Mouse (Mus musculus) urinary bladder, postnatal 4 days (tissue): Measurements from ENCODE around the gene Gm42878.
A peak's percentile ranks its signal among the peaks of the same experiment; 100 is the strongest.

ENCODE experiments used
- DNase-seq, 2 experiments: peaks; one replicate each; pipeline ENCODE4 v3.0.0; 2021 to 2022; ENCODE audit warnings: low spot score in 2 of 2

Gene Gm42878

GRCm38 (mm10) chr5:121544910-121545792 is at the start of gene Gm42878, which contains the start of gene Adam1a:
TSS of gene Gm42878 (minus strand) at chr5:121545482.
TSS of gene Adam1a (minus strand) at chr5:121545482.
- DNase-seq = peak in 1 of 2 experiments; percentile 59

DNA sequence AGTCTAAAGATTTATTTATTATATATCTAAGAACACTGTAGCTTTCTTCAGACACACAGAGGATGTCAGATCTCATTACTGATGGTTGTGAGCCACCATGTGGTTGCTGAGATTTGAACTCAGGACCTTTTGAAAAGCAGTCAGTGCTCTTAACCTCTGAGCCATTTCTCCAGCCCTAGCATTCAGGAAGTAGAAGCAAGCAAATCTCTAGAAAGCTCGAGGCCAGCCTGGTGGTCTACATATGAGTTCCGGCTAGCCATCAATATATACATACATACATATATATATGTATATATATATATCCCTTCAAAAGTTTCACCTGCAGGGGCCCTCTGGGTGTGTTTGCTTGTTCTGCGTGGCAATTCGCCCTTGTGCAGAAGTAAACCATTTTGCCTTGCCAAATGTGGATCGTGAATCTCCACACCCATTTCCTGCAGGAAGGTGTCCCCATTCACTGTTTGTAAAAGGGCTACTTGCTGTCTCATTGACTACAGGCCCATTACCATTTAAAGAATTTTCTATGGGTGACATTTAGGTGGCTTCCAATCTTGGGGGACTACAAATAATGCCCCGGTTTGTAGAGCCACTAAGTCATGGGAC is 49.5 kb upstream of the Gm42878 start:
- no peak for DNase-seq

DNA sequence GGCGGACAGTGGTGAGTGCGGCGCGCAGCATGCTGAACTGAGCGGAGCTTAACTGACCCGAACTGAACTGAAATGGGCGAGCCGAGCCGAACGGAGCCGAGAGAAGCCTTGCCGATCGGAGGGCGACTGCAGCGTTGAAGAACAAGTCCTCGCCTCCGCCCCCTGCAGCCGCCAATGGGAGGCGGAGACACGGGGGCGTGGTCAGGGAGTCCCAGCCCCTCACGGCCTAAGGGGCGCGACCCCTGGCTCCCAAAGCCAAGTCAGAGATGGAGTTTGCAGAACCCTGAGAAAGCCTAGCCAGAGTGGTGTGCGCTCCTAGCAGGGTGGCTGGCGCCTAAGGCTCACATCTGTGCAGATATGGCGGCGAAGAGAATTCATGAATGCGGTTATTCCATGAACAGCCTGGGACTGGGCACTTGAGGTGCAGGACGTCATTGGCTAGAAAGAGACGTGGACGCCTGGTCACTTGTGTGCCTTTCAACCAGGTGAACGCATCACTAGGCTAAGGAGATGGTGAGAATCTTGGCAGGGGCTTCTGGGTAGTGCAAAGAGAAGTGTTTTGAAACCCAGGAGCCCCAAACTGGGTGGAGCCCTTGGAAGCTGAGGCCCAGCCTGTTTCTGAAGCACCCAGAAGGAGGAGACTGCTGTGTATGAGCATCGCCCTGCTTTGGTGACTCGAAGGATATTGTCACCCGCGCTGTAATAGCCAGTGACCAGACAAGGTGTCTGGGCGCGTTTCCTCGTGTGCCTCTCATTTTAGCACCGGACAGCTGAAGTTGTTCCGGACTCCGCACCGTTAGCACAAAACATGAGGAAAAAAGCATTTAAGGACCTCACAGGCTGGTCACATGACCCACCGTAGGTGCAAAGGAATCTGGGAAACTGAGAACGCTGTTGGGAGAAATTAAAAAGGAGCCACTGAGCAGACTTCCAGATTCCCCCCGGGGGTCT is 48.4 kb upstream of the Gm42878 start, which contains the start of gene Aldh2:
Gene Aldh2, minus strand, starts transcription at position 374 of the 951 bp plus-strand sequence.
- DNase-seq = peak; percentile 85 to 87

DNA sequence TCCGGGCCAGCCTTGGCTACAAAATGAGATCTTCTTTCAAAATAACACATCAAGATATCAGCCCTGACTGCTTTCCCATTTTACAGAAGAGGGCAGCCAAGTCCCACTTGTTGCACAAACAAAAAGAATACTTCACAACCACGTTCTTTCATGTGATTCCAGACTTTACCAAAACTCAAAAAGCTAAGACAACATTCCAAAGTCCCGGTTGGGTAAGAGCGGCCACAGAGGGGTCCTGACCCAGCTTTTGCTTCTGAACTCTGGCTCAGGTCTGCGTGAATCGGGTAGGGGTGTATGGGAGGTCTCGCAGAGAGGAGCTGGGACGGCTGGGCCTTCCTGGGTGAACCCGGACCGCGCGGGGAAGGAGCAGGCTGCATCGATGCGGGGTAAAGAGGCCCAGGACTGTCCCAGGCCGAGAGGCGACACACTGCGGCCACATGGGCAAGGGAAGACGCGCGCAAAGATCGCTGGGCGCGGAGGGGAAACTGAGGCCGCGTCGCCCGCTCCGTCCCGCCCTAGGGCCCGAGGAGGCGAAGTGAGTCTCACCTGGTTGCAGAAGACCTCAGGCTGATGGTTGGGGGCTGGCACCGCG is 47.6 kb upstream of the Gm42878 start:
- no peak for DNase-seq

DNA sequence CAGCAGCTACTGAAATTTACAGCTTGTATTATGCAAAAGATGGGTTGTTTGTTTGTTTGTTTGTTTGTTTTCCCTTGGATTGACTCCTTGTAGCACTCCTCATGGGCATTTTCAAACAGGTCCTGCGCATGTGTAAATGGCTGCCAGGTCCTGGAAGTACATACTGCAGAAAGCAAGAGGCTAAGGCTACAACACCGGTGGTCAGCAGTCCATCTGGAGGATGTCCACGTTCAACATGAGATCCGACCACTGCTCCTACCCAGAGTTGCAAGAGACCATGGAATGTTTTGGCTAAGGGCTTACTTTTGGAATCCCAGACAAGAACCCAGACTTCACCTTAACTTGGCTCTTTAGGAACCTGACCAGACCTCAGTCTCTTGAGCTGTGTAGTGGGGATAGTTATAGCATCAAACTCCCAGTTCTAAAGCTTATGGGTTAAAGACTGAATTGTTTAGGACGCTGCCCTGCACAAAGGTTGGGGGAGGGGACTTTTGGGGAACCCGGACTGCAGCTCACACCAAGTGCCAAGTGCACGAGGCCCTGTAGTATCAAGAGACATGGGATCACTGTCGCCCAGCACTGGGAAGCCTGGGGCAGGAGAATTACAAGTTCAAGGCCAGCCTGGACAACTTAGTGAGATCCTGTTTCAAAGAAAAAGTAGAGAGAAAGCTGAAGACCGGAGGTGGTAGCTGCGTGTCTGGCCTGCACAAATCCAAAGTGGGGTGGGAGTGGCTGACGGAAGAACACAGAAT is 47.0 kb upstream of the Gm42878 start:
- DNase-seq = no peak

- DNase-seq = peak in 1 of 2 experiments; percentile 57
Observed at GRCm38 (mm10) chr5:121591417-121592063, 46.3 kb upstream of the Gm42878 start.

DNA sequence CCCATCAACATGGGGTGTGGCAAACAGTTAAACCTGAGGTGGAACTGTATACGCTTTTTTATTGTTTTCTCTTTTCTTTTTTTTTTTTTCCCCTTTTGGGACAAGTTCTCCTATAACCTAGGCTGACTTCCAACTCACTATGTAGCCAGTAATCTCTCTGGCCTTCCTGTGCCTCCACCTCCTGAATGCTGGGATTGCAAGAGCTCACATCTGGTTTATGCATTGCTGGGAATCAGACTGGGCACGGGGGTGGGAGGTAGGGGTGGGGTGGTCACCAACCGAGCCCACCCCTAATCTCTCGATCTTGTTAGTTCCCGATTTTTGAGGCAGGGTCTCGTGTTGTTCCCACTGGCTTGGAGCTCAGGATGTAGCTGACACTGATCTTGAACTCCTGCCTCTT is 44.6 kb upstream of the Gm42878 start:
- no peak for DNase-seq

- DNase-seq = peak in 1 of 2 experiments; percentile 54
Observed at GRCm38 (mm10) chr5:121586400-121587039, 41.2 kb upstream of the Gm42878 start.

DNA sequence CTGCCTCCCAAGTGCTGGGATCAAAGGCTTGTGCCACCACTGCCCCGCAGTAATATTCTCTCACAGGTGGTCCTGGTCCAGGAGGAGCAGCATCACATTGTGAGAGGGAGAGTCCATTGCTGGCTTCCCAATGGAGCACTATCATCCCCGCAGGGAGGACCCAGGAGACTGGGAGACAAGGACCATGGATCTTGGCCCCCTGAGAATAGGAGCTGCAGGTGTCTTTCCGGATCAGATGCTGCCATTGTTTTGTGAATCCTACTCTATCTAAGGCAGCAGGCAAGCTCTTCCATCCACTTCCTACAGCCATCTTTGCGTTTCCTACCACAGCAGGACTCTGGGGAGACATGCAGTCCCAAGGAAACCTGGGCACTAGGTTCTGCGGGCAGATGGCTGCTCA is 40.4 kb upstream of the Gm42878 start:
- DNase-seq = no peak

GRCm38 (mm10) chr5:121585005-121585404 is 39.7 kb upstream of the Gm42878 start:
- no peak for DNase-seq

DNA sequence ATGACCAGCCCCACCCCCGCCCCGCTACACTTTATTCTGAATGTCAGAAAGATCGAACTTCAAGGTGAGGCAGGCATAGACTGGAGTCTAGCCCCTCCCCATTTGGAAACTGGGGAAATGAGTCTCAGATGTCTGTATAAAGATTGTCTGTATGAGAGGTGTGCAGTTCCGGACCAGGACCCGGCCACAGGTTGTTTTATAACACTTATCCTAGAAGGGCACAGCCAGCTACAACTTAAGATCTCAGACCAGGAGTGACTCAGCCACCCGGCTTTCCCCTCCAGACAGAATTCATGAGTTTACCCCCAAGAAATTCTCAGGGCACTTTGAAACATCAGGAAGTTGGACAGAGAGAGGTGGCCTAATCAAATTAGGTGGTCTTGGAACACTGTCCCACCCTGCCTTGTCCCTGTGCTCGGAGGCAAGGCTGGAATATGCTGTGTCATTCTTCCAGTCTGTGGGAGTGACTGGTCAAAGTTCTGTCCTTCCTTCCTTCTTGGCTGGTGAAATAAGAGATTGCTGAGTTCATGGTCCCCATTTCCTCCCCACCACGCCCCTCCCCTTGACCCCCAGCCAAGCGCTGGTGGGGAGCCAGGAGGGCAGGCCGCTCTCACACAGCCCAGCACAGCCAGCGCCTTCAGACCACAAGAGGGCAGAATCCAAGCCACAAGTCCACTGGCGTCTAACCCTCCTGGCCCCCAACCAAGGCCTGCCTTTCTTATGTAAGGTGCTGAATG is 38.7 kb upstream of the Gm42878 start:
- DNase-seq = peak; percentile 89 to 92

DNA sequence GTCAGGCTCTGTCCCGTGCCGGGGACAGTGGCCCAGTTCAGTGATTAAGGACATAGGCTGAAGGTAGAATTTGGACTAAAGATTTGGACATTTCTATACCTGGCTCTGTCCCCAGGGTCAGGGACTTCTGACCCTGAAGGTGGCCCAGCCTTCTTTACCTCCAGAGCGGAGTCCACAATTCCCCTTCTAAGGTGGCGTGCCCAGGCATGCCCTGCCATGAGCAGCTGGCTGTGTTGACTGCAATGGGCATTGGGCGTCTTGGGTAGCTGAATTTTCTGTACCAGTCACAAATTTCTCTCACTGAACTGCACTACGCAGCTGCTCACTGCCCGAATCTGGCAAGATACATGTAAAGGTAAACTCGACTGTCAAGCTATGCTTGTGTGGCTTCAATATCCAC is 36.7 kb upstream of the Gm42878 start:
- no peak for DNase-seq

- no peak for DNase-seq
Observed at GRCm38 (mm10) chr5:121576927-121577488, 31.7 kb upstream of the Gm42878 start.

GRCm38 (mm10) chr5:121575867-121576266 is 30.6 kb upstream of the Gm42878 start:
- DNase-seq = no peak

- DNase-seq = no peak
Observed at GRCm38 (mm10) chr5:121574145-121574544, 28.9 kb upstream of the Gm42878 start.

DNA sequence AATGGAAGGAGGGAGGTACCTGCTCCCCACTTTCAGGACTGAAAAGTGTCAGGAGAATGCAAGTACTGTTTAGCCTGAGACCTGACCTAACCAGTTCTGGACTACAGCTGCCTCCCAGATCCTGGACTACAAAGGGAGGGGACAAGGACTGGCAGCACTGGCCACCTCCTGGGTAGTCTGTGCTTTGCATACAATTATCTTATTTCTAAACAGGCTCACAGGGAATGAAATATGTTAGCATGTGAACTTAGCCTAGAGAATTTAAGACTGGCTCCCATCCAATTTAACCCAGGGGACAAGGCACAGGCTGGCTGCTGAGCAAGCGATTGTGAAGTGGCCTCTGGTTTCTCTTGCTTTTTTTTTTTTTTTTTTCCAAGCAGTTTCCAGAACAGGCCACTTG is 25.5 kb upstream of the Gm42878 start:
- no peak for DNase-seq

DNA sequence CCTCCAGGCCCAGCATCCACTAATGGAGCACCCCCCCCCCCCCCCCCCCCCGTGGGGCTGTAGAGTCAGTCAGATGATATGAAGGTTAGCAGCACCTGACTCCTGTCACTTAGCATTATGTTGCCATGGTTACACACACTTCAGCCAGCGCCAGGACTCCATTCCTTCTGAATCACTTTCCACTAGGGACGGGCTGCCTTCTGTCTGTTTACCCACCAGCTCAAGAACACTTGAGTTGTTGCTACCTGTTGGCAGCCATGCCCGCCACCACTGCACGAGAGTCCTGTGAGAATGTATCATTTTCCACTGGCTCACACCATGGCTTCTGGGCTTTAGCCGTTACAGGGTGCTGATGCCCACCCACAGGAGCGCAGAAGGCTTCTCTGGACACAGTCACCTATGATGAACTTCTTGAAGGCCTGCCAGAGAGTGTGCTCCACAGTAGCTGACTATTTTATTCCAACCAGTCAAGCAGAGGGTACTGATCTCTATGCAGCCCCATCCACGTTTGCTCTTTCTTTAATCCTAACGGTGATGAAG is 24.7 kb upstream of the Gm42878 start:
- DNase-seq = no peak

- no peak for DNase-seq
Observed at GRCm38 (mm10) chr5:121566035-121566681, 20.9 kb upstream of the Gm42878 start.
